Mouse (Mus musculus): ENCODE measurements around the gene Fam168a. TPM values are rescaled to one million over a fixed set of nuclear protein-coding genes. Genes with fewer than 3 reads are reported as not detected.
"Not testable (repeated sequence)": the region's sequence is repeated elsewhere in the genome, so short reads cannot be mapped to it uniquely, and the experiment has no call there.

Fam168a gene
- polyA plus RNA-seq, 1 experiment from 2014 or later: 36.3 TPM

GRCm38 (mm10) chr7:100732341-100733050 lies 26.1 kb downstream of the Fam168a start:
- no peak for ATAC-seq (ENCODE audit: low FRiP score)
- Histone ChIP-seq H3K9me3 (ENCODE audit: control insufficient read depth, low read length) (no peaks in the 10 kb centered on the region), H3K27ac (ENCODE audit: low read depth, low read length) (no peak overlapping the region), H3K27me3 (ENCODE audit: control insufficient read depth, insufficient read depth, low read length) (no peaks in the 10 kb centered on the region), H3K9ac (ENCODE audit: low read length) (no peak overlapping the region), H3K4me2 (no peak overlapping the region), H3K4me1 (ENCODE audit: control insufficient read depth, insufficient read depth, low read length) (no peaks in the 10 kb centered on the region), H3K4me3 (ENCODE audit: low read depth, low read length) (no peak overlapping the region), H3K36me3 (ENCODE audit: control insufficient read depth, insufficient read depth, low read length) (no peaks in the 10 kb centered on the region)
- 70% methylated on average over 6 of the region's 6 CpGs for WGBS
- no peak for DNase-seq (ENCODE audit: low spot score, missing footprints)

GRCm38 (mm10) chr7:100733051-100733813 lies 26.8 kb downstream of the Fam168a start:
- Histone ChIP-seq H3K4me3 (ENCODE audit: low read depth, low read length) (no peak overlapping the region), H3K36me3 (ENCODE audit: control insufficient read depth, insufficient read depth, low read length) (no peaks in the 10 kb centered on the region), H3K9me3 (ENCODE audit: control insufficient read depth, low read length) (no peaks in the 10 kb centered on the region), H3K9ac (ENCODE audit: low read length) (no peak overlapping the region), H3K27ac (ENCODE audit: low read depth, low read length) (no peak overlapping the region), H3K27me3 (ENCODE audit: control insufficient read depth, insufficient read depth, low read length) (no peaks in the 10 kb centered on the region), H3K4me1 (ENCODE audit: control insufficient read depth, insufficient read depth, low read length) (no peaks in the 10 kb centered on the region), H3K4me2 (no peak overlapping the region)
- WGBS: 73% methylated on average over 7 of the region's 7 CpGs
- no peak for DNase-seq (ENCODE audit: low spot score, missing footprints)
- no peak for ATAC-seq (ENCODE audit: low FRiP score)

- Histone ChIP-seq H3K4me3 (ENCODE audit: low read depth, low read length) (no peak overlapping the region), H3K36me3 (ENCODE audit: control insufficient read depth, insufficient read depth, low read length) (no peaks in the 10 kb centered on the region), H3K9me3 (ENCODE audit: control insufficient read depth, low read length) (no peaks in the 10 kb centered on the region), H3K9ac (ENCODE audit: low read length) (no peak overlapping the region), H3K27me3 (ENCODE audit: control insufficient read depth, insufficient read depth, low read length) (no peaks in the 10 kb centered on the region), H3K4me2 (no peak overlapping the region), H3K27ac (ENCODE audit: low read depth, low read length) (no peak overlapping the region), H3K4me1 (ENCODE audit: control insufficient read depth, insufficient read depth, low read length) (no peaks in the 10 kb centered on the region)
- ATAC-seq (ENCODE audit: low FRiP score): no peak
- 55% methylated on average over 6 of the region's 6 CpGs for WGBS
- DNase-seq (ENCODE audit: low spot score, missing footprints): no peak
Measured at GRCm38 (mm10) chr7:100734201-100734600, 27.8 kb downstream of the Fam168a start.

GRCm38 (mm10) chr7:100734905-100735304 lies 28.5 kb downstream of the Fam168a start:
- DNase-seq (ENCODE audit: low spot score, missing footprints); H3K4me3 ChIP-seq (ENCODE audit: low read depth, low read length); H3K4me2 ChIP-seq; H3K36me3 ChIP-seq (ENCODE audit: control insufficient read depth, insufficient read depth, low read length); H3K9me3 ChIP-seq (ENCODE audit: control insufficient read depth, low read length); H3K27ac ChIP-seq (ENCODE audit: low read depth, low read length); ATAC-seq (ENCODE audit: low FRiP score); H3K27me3 ChIP-seq (ENCODE audit: control insufficient read depth, insufficient read depth, low read length); H3K9ac ChIP-seq (ENCODE audit: low read length); H3K4me1 ChIP-seq (ENCODE audit: control insufficient read depth, insufficient read depth, low read length): not testable (repeated sequence)
- WGBS: 73% methylated on average over 2 of the region's 2 CpGs

- Histone ChIP-seq H3K4me3 (ENCODE audit: low read depth, low read length) (no peak overlapping the region), H3K4me1 (ENCODE audit: control insufficient read depth, insufficient read depth, low read length) (no peaks in the 10 kb centered on the region), H3K9ac (ENCODE audit: low read length) (no peak overlapping the region), H3K4me2 (no peak overlapping the region), H3K27ac (ENCODE audit: low read depth, low read length) (no peak overlapping the region), H3K27me3 (ENCODE audit: control insufficient read depth, insufficient read depth, low read length) (no peaks in the 10 kb centered on the region), H3K36me3 (ENCODE audit: control insufficient read depth, insufficient read depth, low read length) (no peaks in the 10 kb centered on the region), H3K9me3 (ENCODE audit: control insufficient read depth, low read length) (no peaks in the 10 kb centered on the region)
- no peak for DNase-seq (ENCODE audit: low spot score, missing footprints)
- 86% methylated on average over 3 of the region's 3 CpGs for WGBS
- ATAC-seq (ENCODE audit: low FRiP score): no peak
Measured at GRCm38 (mm10) chr7:100736131-100736530, 29.7 kb downstream of the Fam168a start.

- no peaks in the 10 kb centered on the region for H3K27me3 ChIP-seq (ENCODE audit: control insufficient read depth, insufficient read depth, low read length)
- no peaks in the 10 kb centered on the region for H3K36me3 ChIP-seq (ENCODE audit: control insufficient read depth, insufficient read depth, low read length)
- no peak overlapping the region for H3K4me2 ChIP-seq
- ATAC-seq (ENCODE audit: low FRiP score) (no peak), DNase-seq (ENCODE audit: low spot score, missing footprints) (peak; percentile 54)
- no peak overlapping the region for H3K27ac ChIP-seq (ENCODE audit: low read depth, low read length)
- H3K4me1 ChIP-seq (ENCODE audit: control insufficient read depth, insufficient read depth, low read length): no peaks in the 10 kb centered on the region
- H3K4me3 ChIP-seq (ENCODE audit: low read depth, low read length): no peak overlapping the region
- no peaks in the 10 kb centered on the region for H3K9me3 ChIP-seq (ENCODE audit: control insufficient read depth, low read length)
- 94% methylated on average over 2 of the region's 2 CpGs for WGBS
- H3K9ac ChIP-seq (ENCODE audit: low read length): no peak overlapping the region
Measured at GRCm38 (mm10) chr7:100744372-100744771, 37.9 kb downstream of the Fam168a start.

GRCm38 (mm10) chr7:100750101-100750500 lies 43.7 kb downstream of the Fam168a start:
- Histone ChIP-seq H3K4me1 (ENCODE audit: control insufficient read depth, insufficient read depth, low read length) (no peaks in the 10 kb centered on the region), H3K4me3 (ENCODE audit: low read depth, low read length) (no peak overlapping the region), H3K27ac (ENCODE audit: low read depth, low read length) (no peak overlapping the region), H3K36me3 (ENCODE audit: control insufficient read depth, insufficient read depth, low read length) (no peaks in the 10 kb centered on the region), H3K9ac (ENCODE audit: low read length) (no peak overlapping the region), H3K9me3 (ENCODE audit: control insufficient read depth, low read length) (no peaks in the 10 kb centered on the region), H3K27me3 (ENCODE audit: control insufficient read depth, insufficient read depth, low read length) (no peaks in the 10 kb centered on the region), H3K4me2 (no peak overlapping the region)
- 92% methylated on average over 2 of the region's 2 CpGs for WGBS
- no peak for DNase-seq (ENCODE audit: low spot score, missing footprints)
- no peak for ATAC-seq (ENCODE audit: low FRiP score)

GRCm38 (mm10) chr7:100758718-100759117 lies 52.3 kb downstream of the Fam168a start:
- Histone ChIP-seq H3K27ac (ENCODE audit: low read depth, low read length) (no peak overlapping the region), H3K4me2 (no peak overlapping the region), H3K4me3 (ENCODE audit: low read depth, low read length) (no peak overlapping the region), H3K9me3 (ENCODE audit: control insufficient read depth, low read length) (peaks cover 2% of the 10 kb centered on the region; the same call in 1 of the 2 replicates), H3K9ac (ENCODE audit: low read length) (no peak overlapping the region), H3K27me3 (ENCODE audit: control insufficient read depth, insufficient read depth, low read length) (no peaks in the 10 kb centered on the region), H3K4me1 (ENCODE audit: control insufficient read depth, insufficient read depth, low read length) (no peaks in the 10 kb centered on the region), H3K36me3 (ENCODE audit: control insufficient read depth, insufficient read depth, low read length) (no peaks in the 10 kb centered on the region)
- 92% methylated on average over 7 of the region's 7 CpGs for WGBS
- no peak for DNase-seq (ENCODE audit: low spot score, missing footprints)
- ATAC-seq (ENCODE audit: low FRiP score): no peak

GRCm38 (mm10) chr7:100762726-100763125 lies 56.3 kb downstream of the Fam168a start:
- Histone ChIP-seq H3K4me3 (ENCODE audit: low read depth, low read length) (no peak overlapping the region), H3K27me3 (ENCODE audit: control insufficient read depth, insufficient read depth, low read length) (no peaks in the 10 kb centered on the region), H3K9ac (ENCODE audit: low read length) (no peak overlapping the region), H3K27ac (ENCODE audit: low read depth, low read length) (no peak overlapping the region), H3K36me3 (ENCODE audit: control insufficient read depth, insufficient read depth, low read length) (no peaks in the 10 kb centered on the region), H3K4me1 (ENCODE audit: control insufficient read depth, insufficient read depth, low read length) (no peaks in the 10 kb centered on the region), H3K4me2 (no peak overlapping the region), H3K9me3 (ENCODE audit: control insufficient read depth, low read length) (peaks cover 2% of the 10 kb centered on the region; the same call in 1 of the 2 replicates)
- DNase-seq (ENCODE audit: low spot score, missing footprints) (peak; percentile 41), ATAC-seq (ENCODE audit: low FRiP score) (no peak)
